Comparison of ENCODE assay signal across 24 mouse cellular contexts in genomic region chr13:81465794-81466193, GRCm38 (mm10).
A peak's percentile ranks its signal among the peaks of the same experiment; 100 is the strongest.
DNase-seq lines count a peak whose midpoint lies in the region; ATAC-seq and TF ChIP-seq lines count a peak whose summit lies in the region.
"Had no signal": no experiment of that assay in that cellular context is flagged by ENCODE, and none has a peak within 500 bp of the region (broad histone marks: within the 10 kb centered on the region; RNA-seq: fewer than 3 reads in every experiment).

No protein-coding gene starts in this region.

- no peak overlapping the region for H3K4me2 ChIP-seq in midbrain, embryonic 14.5 days (ENCODE audit: low read length)
- H3K4me2 ChIP-seq in midbrain, postnatal 0 days (ENCODE audit: low read depth, low read length, poor library complexity, severe bottlenecking): no peak overlapping the region
- H3K4me2 ChIP-seq: forebrain, embryonic 15.5 days; heart, embryonic 13.5 days; hindbrain, embryonic 14.5 days; intestine, embryonic 15.5 days had no signal

- no peaks in the 10 kb centered on the region for H3K4me1 ChIP-seq in midbrain, embryonic 14.5 days (ENCODE audit: control insufficient read depth, insufficient read depth, low read length)
- H3K4me1 ChIP-seq in midbrain, postnatal 0 days (ENCODE audit: insufficient read depth, low read length): no peaks in the 10 kb centered on the region
- H3K4me1 ChIP-seq: forebrain, embryonic 10.5 days; forebrain, embryonic 15.5 days; heart, embryonic 13.5 days; intestine, embryonic 15.5 days had no signal

- no peaks in the 10 kb centered on the region for H3K9me3 ChIP-seq in midbrain, embryonic 14.5 days (ENCODE audit: control insufficient read depth, low read length)
- no peaks in the 10 kb centered on the region for H3K9me3 ChIP-seq in midbrain, postnatal 0 days (ENCODE audit: low read length)
- H3K9me3 ChIP-seq: forebrain, embryonic 10.5 days; forebrain, embryonic 15.5 days; G1E; heart, embryonic 13.5 days; intestine, embryonic 15.5 days had no signal

- WGBS in midbrain, embryonic 14.5 days: 85% methylated on average over 3 of the region's 3 CpGs
- WGBS in midbrain, postnatal 0 days: 75% methylated on average over 3 of the region's 3 CpGs

- H3K27ac ChIP-seq in midbrain, embryonic 14.5 days (replicated peaks; ENCODE audit: low read depth, low read length): no peak overlapping the region
- no peak overlapping the region for H3K27ac ChIP-seq in midbrain, postnatal 0 days (ENCODE audit: low read depth, low read length)
- H3K27ac ChIP-seq: forebrain, embryonic 10.5 days; forebrain, embryonic 15.5 days; heart, embryonic 13.5 days; hindbrain, embryonic 14.5 days; intestine, embryonic 15.5 days had no signal

- peak; percentile 1 for DNase-seq in cerebellum, adult 9-10 months
- DNase-seq in cerebellum, adult 8-10 months: no peak
- DNase-seq in cerebellum, postnatal 25 days: peak; percentile 14 to 36
- DNase-seq in cerebellum, adult 9-11 months: no peak
- DNase-seq in midbrain, embryonic 14.5 days: peak; percentile 7
- no peak for DNase-seq in midbrain, postnatal 0 days (ENCODE audit: low spot score)
- DNase-seq in brain, embryonic 14.5 days (ENCODE audit: low read depth): peak; percentile 42
- DNase-seq: adrenal gland, postnatal 10 days; adrenal gland, postnatal 36 days; B cell, adult 2 months; gastrocnemius, postnatal 25 days; heart, adult 18-20 months; heart, postnatal 14 days; heart, postnatal 4 days; kidney, adult 11 months; kidney, adult 8-10 months had no signal

- TF ChIP-seq CTCF in midbrain, postnatal 0 days (IDR thresholded peaks at IDR 0.05): no peak
- no peak for TF ChIP-seq CTCF in brain, embryonic 14.5 days (IDR thresholded peaks at IDR 0.05; ENCODE audit: borderline replicate concordance, extremely low read depth, insufficient read depth, insufficient read length)

- no peaks in the 10 kb centered on the region for H3K36me3 ChIP-seq in midbrain, embryonic 14.5 days (ENCODE audit: control insufficient read depth, insufficient read depth, low read length)
- no peaks in the 10 kb centered on the region for H3K36me3 ChIP-seq in midbrain, postnatal 0 days (ENCODE audit: insufficient read depth, low read length)
- H3K36me3 ChIP-seq: forebrain, embryonic 15.5 days; G1E; heart, embryonic 13.5 days; intestine, embryonic 15.5 days had no signal

- no peaks in the 10 kb centered on the region for H3K27me3 ChIP-seq in midbrain, embryonic 14.5 days (ENCODE audit: control insufficient read depth, insufficient read depth, low read length)
- no peaks in the 10 kb centered on the region for H3K27me3 ChIP-seq in midbrain, postnatal 0 days (ENCODE audit: insufficient read depth, low read length)
- H3K27me3 ChIP-seq: CH12.LX; forebrain, embryonic 15.5 days; heart, embryonic 13.5 days; intestine, embryonic 15.5 days had no signal

- no peak for ATAC-seq in midbrain, embryonic 14.5 days (ENCODE audit: low FRiP score, low TSS enrichment)
- no peak for ATAC-seq in midbrain, postnatal 0 days (ENCODE audit: low FRiP score)
- ATAC-seq: intestine, embryonic 15.5 days; Patski had no signal

- H3K4me3 ChIP-seq in midbrain, embryonic 14.5 days (replicated peaks; ENCODE audit: low read depth, low read length): no peak overlapping the region
- no peak overlapping the region for H3K4me3 ChIP-seq in midbrain, postnatal 0 days (ENCODE audit: low read depth, low read length)
- H3K4me3 ChIP-seq: forebrain, embryonic 10.5 days; forebrain, embryonic 15.5 days; heart, embryonic 13.5 days; intestine, embryonic 15.5 days had no signal

- no peak overlapping the region for H3K9ac ChIP-seq in midbrain, embryonic 14.5 days (replicated peaks; ENCODE audit: low read length)
- no peak overlapping the region for H3K9ac ChIP-seq in midbrain, postnatal 0 days (replicated peaks; ENCODE audit: low read length, poor library complexity, severe bottlenecking)
- H3K9ac ChIP-seq: forebrain, embryonic 15.5 days; heart, embryonic 13.5 days; hindbrain, embryonic 14.5 days; intestine, embryonic 15.5 days had no signal

- no peak for TF ChIP-seq POLR2A in brain, embryonic 14.5 days (IDR thresholded peaks at IDR 0.05; ENCODE audit: borderline replicate concordance, extremely low read depth, insufficient read depth, insufficient read length, poor library complexity, severe bottlenecking)

Comparison
In these comparisons a context has a peak if more than half of its experiments do, and no peak if none do; other contexts are left out.
1. DNase-seq: peak in cerebellum, adult 9-10 months (single experiment), cerebellum, postnatal 25 days (2 of 2), midbrain, embryonic 14.5 days (single experiment) and brain, embryonic 14.5 days (single experiment); none in cerebellum, adult 8-10 months (single experiment), cerebellum, adult 9-11 months (single experiment) and midbrain, postnatal 0 days (single experiment).